Mouse (Mus musculus) brain, embryonic 18.5 days (tissue): Measurements from ENCODE around the gene Kcnmb2.

Source experiments
- DNase-seq: peaks from one replicate; pipeline ENCODE4 v3.0.0-alpha.2; 2012; ENCODE audit warnings: low read depth, low spot score

Kcnmb2 gene

GRCm38 (mm10) chr3:32144194-32144593, 241.9 kb downstream of the Kcnmb2 start:
- no peak for DNase-seq

- no peak for DNase-seq
These were observed 242.3 kb downstream of the Kcnmb2 start for GRCm38 (mm10) chr3:32144655-32145054.

GRCm38 (mm10) chr3:32147739-32148138, 245.4 kb downstream of the Kcnmb2 start:
- DNase-seq = no peak

GRCm38 (mm10) chr3:32149851-32150570, 247.7 kb downstream of the Kcnmb2 start:
- no peak for DNase-seq

- DNase-seq = no peak
These were observed 278.2 kb downstream of the Kcnmb2 start for GRCm38 (mm10) chr3:32180519-32180918.

GRCm38 (mm10) chr3:32185855-32186522, 283.7 kb downstream of the Kcnmb2 start:
- DNase-seq = no peak

- DNase-seq = no peak
These were observed 286.2 kb downstream of the Kcnmb2 start for GRCm38 (mm10) chr3:32188521-32188920.

GRCm38 (mm10) chr3:32188955-32189354, 286.6 kb downstream of the Kcnmb2 start:
- no peak for DNase-seq

GRCm38 (mm10) chr3:32189956-32190355, 287.6 kb downstream of the Kcnmb2 start:
- DNase-seq = no peak

- no peak for DNase-seq
These were observed 291.7 kb downstream of the Kcnmb2 start for GRCm38 (mm10) chr3:32194014-32194413.

GRCm38 (mm10) chr3:32226755-32227154, 324.4 kb downstream of the Kcnmb2 start:
- no peak for DNase-seq

GRCm38 (mm10) chr3:32236766-32237165, 334.5 kb downstream of the Kcnmb2 start:
- DNase-seq = peak; percentile 0
